Mouse (Mus musculus): ENCODE results near the gene Ramp2. TPM values are rescaled to one million over a fixed set of nuclear protein-coding genes. Genes with fewer than 3 reads are reported as not detected.

Ramp2 gene
- polyA plus RNA-seq, 1 experiment from 2014 or later: not detected

DNA sequence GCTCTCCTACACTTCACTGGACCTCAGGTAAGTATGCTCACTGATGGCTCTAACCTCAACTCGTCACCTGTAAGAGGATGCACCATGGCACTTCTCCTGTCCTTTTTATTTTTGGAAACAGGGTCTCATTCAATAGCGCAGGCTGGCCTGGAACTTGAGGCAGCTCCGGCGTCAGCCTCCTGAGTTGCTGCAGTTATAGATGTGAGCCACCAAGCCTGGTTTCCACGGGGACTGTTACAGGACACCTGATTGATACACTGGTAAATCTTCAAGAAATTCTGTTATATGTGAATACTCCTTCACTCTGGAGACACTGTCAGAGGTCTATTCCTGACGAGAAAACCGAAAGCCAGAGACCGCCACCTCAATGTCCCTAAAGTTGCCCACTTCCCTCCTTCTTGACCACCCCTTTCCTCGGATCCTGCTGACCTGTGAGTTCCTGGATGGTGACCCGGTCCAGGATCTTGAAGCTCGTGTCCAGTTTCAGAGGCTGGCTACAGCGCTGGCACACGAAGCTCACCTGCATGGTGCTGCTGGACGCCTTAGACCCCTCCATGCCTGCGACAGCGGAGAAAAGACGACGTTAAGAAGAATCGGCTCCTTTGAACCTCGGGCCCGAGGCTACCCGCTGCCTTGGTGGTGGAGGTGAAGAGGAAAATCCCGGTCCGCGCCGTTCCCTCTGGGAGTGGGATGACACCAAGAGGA lies 55.6 kb downstream of the Ramp2 start:
- WGBS (ENCODE audit: missing documents): 9% methylated on average over 23 of the region's 26 CpGs
- Histone ChIP-seq H3K27ac (peak overlapping the region; percentile 59), H3K79me2 (ENCODE audit: inconsistent target) (peaks cover 56% of the 10 kb centered on the region), H3K36me3 (ENCODE audit: inconsistent target) (peaks cover 36% of the 10 kb centered on the region), H3K4me3 (ENCODE audit: inconsistent target) (peak overlapping the region; percentile 100)

- H3K27ac ChIP-seq: peak within 1 kb of the TSS; percentile 59
- WGBS (ENCODE audit: missing documents): 8% methylated on average over 39 of the region's 39 CpGs
- peaks cover 49% of the 10 kb centered on the region for H3K79me2 ChIP-seq (ENCODE audit: inconsistent target)
- H3K4me3 ChIP-seq (ENCODE audit: inconsistent target): peak within 1 kb of the TSS; percentile 100
- peaks cover 28% of the 10 kb centered on the region for H3K36me3 ChIP-seq (ENCODE audit: inconsistent target)
These were observed 56.4 kb downstream of the Ramp2 start, which contains the start of gene Becn1 for GRCm38 (mm10) chr11:101302004-101302798. Gene Becn1, minus strand, starts transcription at chr11:101302286.

DNA sequence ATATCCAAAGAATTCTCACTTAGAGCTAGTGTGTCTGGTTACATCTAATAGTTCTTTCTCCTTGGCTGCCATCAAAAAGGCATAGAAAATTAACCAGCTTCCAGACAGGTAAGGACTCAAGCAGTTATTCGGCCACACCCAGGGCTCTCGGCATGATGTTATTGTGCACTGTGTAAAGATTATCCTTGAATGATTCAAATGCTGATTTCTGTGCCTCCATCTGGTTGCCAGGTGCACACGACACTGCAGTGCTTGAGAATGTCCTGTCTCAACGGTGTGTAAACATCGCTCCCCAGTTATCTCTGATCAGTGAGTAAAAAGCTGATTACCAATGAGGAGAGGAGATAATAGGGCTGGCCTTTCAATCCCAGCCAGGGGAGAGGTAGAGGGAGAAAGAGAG lies 61.9 kb downstream of the Ramp2 start:
- Histone ChIP-seq H3K4me3 (ENCODE audit: inconsistent target) (no peak overlapping the region), H3K27ac (no peak overlapping the region), H3K36me3 (ENCODE audit: inconsistent target) (no peaks in the 10 kb centered on the region), H3K79me2 (ENCODE audit: inconsistent target) (no peaks in the 10 kb centered on the region)
- WGBS (ENCODE audit: missing documents): 61% methylated on average over 5 of the region's 5 CpGs

Other genes with a start within 250 kb of the Ramp2 start
- gene Atp6v0a1, start 236.6 kb upstream of the Ramp2 start, polyA plus RNA-seq (2018): 190 to 331 TPM (median 319 TPM) in 3 replicates
- 71.6 to 194 TPM (median 117 TPM) in 3 replicates for gene Naglu, start 176.0 kb upstream of the Ramp2 start, polyA plus RNA-seq (2018)
- 0.22 to 0.84 TPM (median 0.32 TPM) in 3 replicates for gene Hsd17b1, start 167.6 kb upstream of the Ramp2 start, polyA plus RNA-seq (2018)
- 18.6 to 23.1 TPM (median 19.3 TPM) in 3 replicates for gene Coasy, start 163.5 kb upstream of the Ramp2 start, polyA plus RNA-seq (2018)
- 33.1 to 44.4 TPM (median 37.3 TPM) in 3 replicates for gene Mlx, start 158.8 kb upstream of the Ramp2 start, polyA plus RNA-seq (2018)
- 0.90 to 14.7 TPM (median 3.7 TPM) in 3 replicates for gene Psmc3ip, start 150.6 kb upstream of the Ramp2 start, polyA plus RNA-seq (2018)
- gene Retreg3, start 126.1 kb upstream of the Ramp2 start, polyA plus RNA-seq (2018): 38.2 to 59.4 TPM (median 44.0 TPM) in 3 replicates
- 10.9 to 24.7 TPM (median 23.0 TPM) in 3 replicates for gene Tubg1, start 126.1 kb upstream of the Ramp2 start, polyA plus RNA-seq (2018)
- gene Tubg2, start 90.1 kb upstream of the Ramp2 start, polyA plus RNA-seq (2018): 0.13 TPM in 1 of 3 replicates, not detected in the others
- gene Cntnap1, start 75.5 kb upstream of the Ramp2 start, polyA plus RNA-seq (2018): 0.17 to 0.34 TPM (median 0.27 TPM) in 3 replicates
- 0.67 to 3.1 TPM (median 2.7 TPM) in 3 replicates for gene Plekhh3, start 74.7 kb upstream of the Ramp2 start, polyA plus RNA-seq (2018)
- gene Ccr10, start 70.6 kb upstream of the Ramp2 start, polyA plus RNA-seq (2018): not detected in 3 replicates
- gene Ezh1, start 19.6 kb upstream of the Ramp2 start, polyA plus RNA-seq (2018): 19.6 to 40.4 TPM (median 38.1 TPM) in 3 replicates
- 90.9 to 128 TPM (median 115 TPM) in 3 replicates for gene Vps25, start 7.7 kb downstream of the Ramp2 start, polyA plus RNA-seq (2018)
- gene Wnk4, start 14.5 kb downstream of the Ramp2 start, polyA plus RNA-seq (2018): not detected in 3 replicates
- gene Cntd1, start 33.0 kb downstream of the Ramp2 start, polyA plus RNA-seq (2018): 0.17 to 0.29 TPM in 2 of 3 replicates, not detected in the other
- 46.1 to 108 TPM (median 103 TPM) in 3 replicates for gene Coa3, start 33.1 kb downstream of the Ramp2 start, polyA plus RNA-seq (2018)
- gene Becn1, start 56.3 kb downstream of the Ramp2 start, polyA plus RNA-seq (2018): 89.3 to 112 TPM (median 98.9 TPM) in 3 replicates
- gene Psme3, start 70.2 kb downstream of the Ramp2 start, polyA plus RNA-seq (2018): 53.0 to 111 TPM (median 98.6 TPM) in 3 replicates
- 0.43 to 1.0 TPM (median 0.67 TPM) in 3 replicates for gene Aoc2, start 79.0 kb downstream of the Ramp2 start, polyA plus RNA-seq (2018)
- not detected in 3 replicates for gene Aoc3, start 84.6 kb downstream of the Ramp2 start, polyA plus RNA-seq (2018)
- gene G6pc, start 121.5 kb downstream of the Ramp2 start, polyA plus RNA-seq (2018): not detected in 3 replicates
- gene Aarsd1, start 171.6 kb downstream of the Ramp2 start, polyA plus RNA-seq (2018): 11.0 to 28.5 TPM (median 12.0 TPM) in 3 replicates
- gene Gm27029, start 178.8 kb downstream of the Ramp2 start, polyA plus RNA-seq (2018): 0.82 to 2.1 TPM in 2 of 3 replicates, not detected in the other
- gene Rundc1, start 179.1 kb downstream of the Ramp2 start, polyA plus RNA-seq (2018): 7.5 to 12.0 TPM (median 11.5 TPM) in 3 replicates
- 1.6 to 5.3 TPM in 2 of 3 replicates, not detected in the other for gene Ptges3l, start 179.3 kb downstream of the Ramp2 start, polyA plus RNA-seq (2018)
- gene Rpl27, start 196.3 kb downstream of the Ramp2 start, polyA plus RNA-seq (2018): 158 to 680 TPM (median 569 TPM) in 3 replicates
- 24.9 to 84.0 TPM (median 72.4 TPM) in 3 replicates for gene Ifi35, start 202.4 kb downstream of the Ramp2 start, polyA plus RNA-seq (2018)
- gene Rnd2, start 219.0 kb downstream of the Ramp2 start, polyA plus RNA-seq (2018): 4.7 to 7.4 TPM (median 6.7 TPM) in 3 replicates
- gene Vat1, start 220.2 kb downstream of the Ramp2 start, polyA plus RNA-seq (2018): 611 to 709 TPM (median 617 TPM) in 3 replicates

All from macrophage (primary cell).